Mouse (Mus musculus) bone marrow macrophage, adult 2 months (primary cell): ENCODE measurements at regions not wholly inside any gene's neighbourhood (a gene's known extent, or its start where the extent isn't known, plus 50 kb on each side); places are given as distances from the start of the nearest gene placed in this dataset.

ENCODE experiments used
- CTCF ChIP-seq: IDR thresholded peaks from 2 replicates; pipeline ENCODE4 v1.5.1; 2012; ENCODE audit warnings: low read depth, mild to moderate bottlenecking, low read length, moderate library complexity
- POLR2A ChIP-seq: IDR thresholded peaks from 2 replicates; pipeline ENCODE4 v1.6.1; 2012; ENCODE audit warnings: mild to moderate bottlenecking, low read depth, low read length, borderline replicate concordance

GRCm38 (mm10) chr1:89288001-89288400 lies 166.6 kb upstream of the Agap1 start:
- TF ChIP-seq CTCF: no peak
- no peak for TF ChIP-seq POLR2A
